Mouse (Mus musculus) hindbrain, embryonic 13.5 days (tissue): Measurements from ENCODE around the gene Ampd2. TPM values are rescaled to one million over a fixed set of nuclear protein-coding genes. Genes with fewer than 3 reads are reported as not detected.

Source experiments
- ATAC-seq: fragments of 200-750 bp; cut with Nextera tagmentation; 2 replicates; pipeline ENCODE4 v1.8.0; 2017; ENCODE audit warnings: moderate TSS enrichment; ENCODE audit not compliant: low FRiP score
- H3K27ac ChIP-seq: fragments of 300-500 bp; sonication (generic); 2 replicates; pipeline ENCODE4 v1.5.1; 2015; ENCODE audit warnings: inconsistent platforms, mild to moderate bottlenecking, moderate library complexity
- H3K27me3 ChIP-seq: fragments of 300-500 bp; sonication (generic); 2 replicates; pipeline ENCODE4 v1.6.1; 2015; ENCODE audit warnings: mild to moderate bottlenecking, inconsistent platforms
- H3K36me3 ChIP-seq: fragments of 300-500 bp; sonication (generic); 2 replicates; pipeline ENCODE4 v1.6.1; 2015; ENCODE audit warnings: mild to moderate bottlenecking, inconsistent platforms
- H3K4me1 ChIP-seq: fragments of 300-500 bp; sonication (generic); replicated peaks from 2 replicates; pipeline ENCODE4 v1.6.1; 2015; ENCODE audit warnings: inconsistent platforms
- H3K4me2 ChIP-seq: fragments of 300-500 bp; sonication (generic); 2 replicates; pipeline ENCODE4 v1.6.1; 2015; ENCODE audit warnings: inconsistent platforms, mild to moderate bottlenecking, moderate library complexity
- H3K4me3 ChIP-seq: fragments of 300-500 bp; sonication (generic); 2 replicates; pipeline ENCODE4 v1.5.1; 2015; ENCODE audit warnings: mild to moderate bottlenecking, inconsistent platforms
- H3K9ac ChIP-seq: fragments of 300-500 bp; sonication (generic); 2 replicates; pipeline ENCODE4 v1.6.1; 2015; ENCODE audit warnings: mild to moderate bottlenecking, inconsistent platforms
- H3K9me3 ChIP-seq: fragments of 300-500 bp; sonication (generic); 2 replicates; pipeline ENCODE4 v1.6.1; 2016; ENCODE audit warnings: inconsistent platforms
- WGBS: fragments of 180-500 bp; shearing (Covaris S2); methylation state at CpG from one replicate; pipeline ENCODE4 v1.1.7; 2015; 5-methylcytosine and 5-hydroxymethylcytosine counted together
- polyA plus RNA-seq: library from polyadenylated mRNA; unstranded; fragments of >200 nt; fragmentation: Nextera tagmentation; extraction: Ambion mirVana; gene quantifications from 2 replicates; pipeline ENCODE4 v1.2.1, GENCODE M21; 2015

The Ampd2 gene
- polyA plus RNA-seq, 1 experiment from 2014 or later, result 50.9 TPM

DNA sequence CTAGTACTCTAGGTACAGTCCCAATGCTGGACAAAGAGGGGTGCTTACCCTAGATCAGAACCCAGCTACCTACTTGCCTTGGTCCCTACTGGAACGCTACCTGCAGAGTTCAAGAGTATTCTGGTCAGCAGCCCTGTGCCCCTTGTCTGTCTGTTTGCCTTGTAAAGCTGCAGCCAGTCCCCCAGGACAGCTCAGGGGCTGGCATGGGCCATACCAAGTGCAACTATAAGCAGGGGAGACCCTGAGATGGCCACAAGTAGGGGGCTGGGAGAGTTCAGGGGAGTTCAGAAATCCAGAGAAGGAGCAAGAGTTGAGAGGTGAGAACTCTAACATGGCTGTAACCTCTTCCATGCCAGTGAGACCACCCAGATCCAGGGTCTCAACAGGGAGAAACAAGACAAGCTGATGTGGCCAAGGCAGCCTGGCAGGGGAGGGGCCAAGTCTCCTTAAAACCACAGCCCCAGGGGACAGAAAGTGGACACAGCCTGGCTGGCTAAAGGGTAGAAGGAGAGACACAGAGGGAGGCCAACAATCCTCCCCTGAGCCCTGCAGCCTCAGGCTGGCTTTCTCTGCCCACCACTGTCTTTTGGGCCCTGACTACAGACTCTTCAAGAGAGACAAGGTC lies 4.1 kb downstream of the Ampd2 start:
- no peak for ATAC-seq
- no peak overlapping the region; the same call in 1 of the 2 replicates for H3K9ac ChIP-seq
- H3K36me3 ChIP-seq, result peaks cover 35% of the 10 kb centered on the region
- H3K4me2 ChIP-seq, result peak overlapping the region; percentile 20
- H3K4me3 ChIP-seq, result no peak overlapping the region
- H3K4me1 ChIP-seq, result peaks cover 53% of the 10 kb centered on the region
- WGBS, result 65% methylated on average over 1 of the region's 1 CpGs
- H3K27me3 ChIP-seq, result no peaks in the 10 kb centered on the region; the same call in 1 of the 2 replicates
- no peaks in the 10 kb centered on the region for H3K9me3 ChIP-seq
- 0 out of 2 replicates have a peak overlapping the region, but pooled peaks have one; percentile 5 for H3K27ac ChIP-seq

DNA sequence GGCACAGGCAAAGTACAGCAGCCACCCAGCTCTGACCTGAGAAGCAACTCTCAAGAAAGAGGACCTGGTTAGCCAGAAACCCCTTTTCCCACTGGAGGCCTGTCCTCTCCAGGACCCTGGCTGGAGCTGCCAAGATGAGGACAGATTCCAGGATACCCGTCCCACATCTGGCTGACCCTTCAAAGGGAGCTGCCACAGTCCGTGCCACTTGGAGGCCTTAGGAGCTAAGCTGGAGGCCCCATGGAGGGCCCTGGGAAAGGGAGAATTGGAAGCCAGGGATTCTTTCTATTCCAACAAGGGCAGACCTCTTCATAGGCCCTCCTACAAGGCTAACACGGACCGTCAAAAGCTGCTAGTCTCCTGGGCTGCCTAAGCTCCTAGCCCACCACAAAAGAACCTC lies 4.8 kb downstream of the Ampd2 start:
- Histone ChIP-seq H3K27ac (0 out of 2 replicates have a peak overlapping the region, but pooled peaks have one; percentile 5), H3K4me1 (peaks cover 51% of the 10 kb centered on the region), H3K9me3 (no peaks in the 10 kb centered on the region), H3K9ac (peak overlapping the region; percentile 29; the same call in 1 of the 2 replicates), H3K4me3 (no peak overlapping the region), H3K4me2 (peak overlapping the region; percentile 20), H3K36me3 (peaks cover 42% of the 10 kb centered on the region), H3K27me3 (no peaks in the 10 kb centered on the region)
- ATAC-seq, result no peak
- WGBS, result 76% methylated on average over 4 of the region's 4 CpGs

DNA sequence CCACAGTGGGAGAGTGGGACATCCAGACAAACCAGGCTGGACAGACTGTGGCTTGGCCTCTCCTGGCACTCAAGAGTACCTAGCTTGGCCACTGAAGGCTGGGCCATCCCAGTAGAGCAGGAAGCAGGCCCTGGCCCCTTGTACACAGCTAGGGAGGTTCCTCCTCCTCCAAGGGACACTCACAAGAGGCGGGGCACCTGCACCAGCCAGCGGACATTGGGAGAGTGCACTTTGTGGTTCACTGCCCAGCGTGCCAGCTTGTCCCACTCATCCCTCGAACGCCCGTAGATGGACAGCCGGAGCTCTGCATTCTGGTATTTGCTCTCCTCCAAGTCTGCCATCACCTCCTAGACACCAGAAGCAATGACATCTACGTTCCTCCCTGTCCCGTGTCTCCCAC lies 9.6 kb downstream of the Ampd2 start:
- 85% methylated on average over 9 of the region's 9 CpGs for whole genome bisulfite sequencing
- Histone ChIP-seq H3K9ac (no peak overlapping the region), H3K4me2 (no peak overlapping the region), H3K36me3 (peaks cover 79% of the 10 kb centered on the region), H3K9me3 (no peaks in the 10 kb centered on the region), H3K27ac (no peak overlapping the region), H3K27me3 (no peaks in the 10 kb centered on the region), H3K4me1 (peaks cover 22% of the 10 kb centered on the region), H3K4me3 (no peak overlapping the region)
- no peak for ATAC-seq

DNA sequence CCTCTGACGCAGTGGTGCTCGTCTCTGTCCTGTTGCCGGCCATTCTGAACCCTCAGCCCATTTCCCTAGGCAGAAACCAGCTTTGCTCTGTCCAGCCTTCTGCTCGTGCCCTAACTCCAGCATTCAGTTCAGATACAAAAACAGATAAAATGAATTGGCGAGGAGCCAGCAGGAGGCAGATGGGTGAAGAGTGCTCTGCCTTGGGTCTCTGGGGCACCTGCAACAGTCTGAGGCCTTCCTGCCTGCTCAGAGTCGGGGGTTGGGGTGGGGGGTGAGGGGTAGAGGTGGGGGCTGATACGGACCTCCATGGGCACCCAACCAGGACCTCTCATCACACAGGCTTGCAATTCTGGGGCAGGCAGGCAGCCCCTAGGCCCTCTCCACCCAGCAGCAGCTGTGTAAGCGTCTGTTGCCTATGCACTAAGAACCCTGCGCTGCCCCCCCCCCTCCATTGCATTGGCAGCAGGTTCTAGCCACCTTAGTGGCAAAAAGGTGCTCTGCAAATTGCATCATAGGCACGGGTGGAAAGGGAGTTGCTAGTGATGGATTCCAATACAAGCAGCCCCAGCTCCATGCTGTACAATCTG lies 13.4 kb downstream of the Ampd2 start:
- Histone ChIP-seq H3K9me3 (no peaks in the 10 kb centered on the region), H3K4me2 (no peak overlapping the region), H3K36me3 (peaks cover 52% of the 10 kb centered on the region), H3K4me1 (peaks cover 17% of the 10 kb centered on the region), H3K9ac (no peak overlapping the region), H3K27me3 (no peaks in the 10 kb centered on the region), H3K4me3 (no peak overlapping the region), H3K27ac (peak overlapping the region; percentile 44)
- peak; percentile 49 for ATAC-seq
- 58% methylated on average over 10 of the region's 10 CpGs for WGBS

DNA sequence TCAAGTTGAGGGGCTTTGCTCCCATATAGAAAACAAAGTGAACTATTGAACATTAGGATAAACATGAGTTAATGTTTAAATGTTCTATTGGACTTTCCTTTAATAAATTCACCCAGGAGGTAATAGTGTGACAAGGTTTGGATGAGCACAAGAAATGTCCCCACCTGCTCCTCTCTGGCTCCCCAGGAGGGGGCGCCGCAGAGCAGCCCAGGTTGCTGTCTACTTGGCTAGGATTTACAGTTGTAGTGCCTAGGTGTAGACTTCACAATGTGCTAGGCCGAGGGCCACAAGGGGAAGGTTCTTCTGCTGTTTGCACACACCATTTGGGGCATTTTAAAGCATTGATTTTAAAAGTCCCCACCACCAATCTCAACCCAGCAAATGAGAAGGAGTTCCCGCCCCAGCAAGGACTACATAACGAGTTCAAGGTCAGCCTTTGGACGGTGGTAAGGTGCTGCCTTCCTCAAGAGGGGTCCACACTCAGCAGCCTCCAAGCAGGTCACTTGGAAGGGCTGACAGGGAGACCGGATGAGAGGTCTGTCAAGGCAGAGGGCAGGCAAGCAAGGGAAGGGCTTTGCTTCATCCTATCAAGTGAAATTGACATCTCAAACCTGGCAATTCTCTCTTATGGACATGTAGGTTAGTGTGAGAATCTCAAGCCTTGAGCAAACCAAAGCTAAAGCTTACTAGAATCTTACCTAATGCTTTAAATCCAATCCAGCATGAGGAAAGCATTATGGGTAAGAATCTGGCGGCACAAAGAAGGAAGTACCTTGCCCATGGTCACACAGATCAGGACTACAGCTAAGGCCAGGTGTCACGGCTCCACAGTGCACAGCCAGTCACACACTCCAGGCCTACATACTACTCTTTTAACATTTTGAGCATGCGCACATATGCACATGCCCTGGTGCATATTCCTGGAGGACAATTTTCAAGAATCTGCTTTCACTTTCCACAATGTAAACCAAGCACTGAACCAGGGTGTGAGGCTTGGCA lies 15.9 kb downstream of the Ampd2 start:
- Histone ChIP-seq H3K4me3 (no peak overlapping the region), H3K27me3 (0 out of 2 replicates have a peak, but pooled peaks cover 1% of the 10 kb centered on the region), H3K4me1 (peaks cover 17% of the 10 kb centered on the region), H3K9me3 (no peaks in the 10 kb centered on the region), H3K36me3 (peaks cover 27% of the 10 kb centered on the region), H3K4me2 (no peak overlapping the region), H3K27ac (no peak overlapping the region), H3K9ac (no peak overlapping the region)
- 71% methylated on average over 10 of the region's 10 CpGs for WGBS
- ATAC-seq, result no peak

DNA sequence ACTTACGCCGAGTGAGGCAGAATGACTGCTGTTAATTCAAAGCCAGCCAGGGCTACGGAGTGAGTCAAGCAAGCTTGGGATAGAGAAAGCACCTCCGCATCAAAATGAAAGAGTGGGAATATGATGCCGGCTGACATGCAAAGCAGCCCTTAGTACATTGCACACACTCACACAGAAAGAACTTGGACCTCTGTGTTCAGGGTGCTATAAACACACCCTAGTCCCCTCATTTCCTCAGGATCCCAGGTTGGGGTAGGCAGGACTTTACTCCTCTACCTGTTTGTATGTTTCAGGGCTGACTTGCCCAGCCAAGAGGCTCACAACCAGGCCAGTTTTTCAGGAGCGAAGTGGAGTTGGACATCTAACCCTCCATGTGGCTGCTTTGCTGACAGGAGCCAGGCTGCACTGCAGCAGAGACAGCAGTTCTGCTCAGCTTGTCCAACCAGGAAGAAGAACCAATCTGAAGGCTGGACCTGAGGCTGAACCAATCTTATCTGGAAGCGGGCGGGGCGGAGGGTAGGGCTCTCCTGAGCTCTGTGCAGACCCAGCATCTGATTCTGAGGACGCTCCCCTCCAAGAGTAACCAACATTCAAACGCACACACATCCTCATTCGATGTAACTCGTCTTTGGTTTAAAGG lies 17.1 kb downstream of the Ampd2 start:
- Histone ChIP-seq H3K36me3 (peaks cover 14% of the 10 kb centered on the region), H3K4me1 (peaks cover 17% of the 10 kb centered on the region), H3K27me3 (0 out of 2 replicates have a peak, but pooled peaks cover 3% of the 10 kb centered on the region), H3K27ac (no peak overlapping the region), H3K9ac (no peak overlapping the region), H3K9me3 (no peaks in the 10 kb centered on the region), H3K4me2 (no peak overlapping the region), H3K4me3 (no peak overlapping the region)
- ATAC-seq, result no peak
- 83% methylated on average over 13 of the region's 13 CpGs for WGBS

DNA sequence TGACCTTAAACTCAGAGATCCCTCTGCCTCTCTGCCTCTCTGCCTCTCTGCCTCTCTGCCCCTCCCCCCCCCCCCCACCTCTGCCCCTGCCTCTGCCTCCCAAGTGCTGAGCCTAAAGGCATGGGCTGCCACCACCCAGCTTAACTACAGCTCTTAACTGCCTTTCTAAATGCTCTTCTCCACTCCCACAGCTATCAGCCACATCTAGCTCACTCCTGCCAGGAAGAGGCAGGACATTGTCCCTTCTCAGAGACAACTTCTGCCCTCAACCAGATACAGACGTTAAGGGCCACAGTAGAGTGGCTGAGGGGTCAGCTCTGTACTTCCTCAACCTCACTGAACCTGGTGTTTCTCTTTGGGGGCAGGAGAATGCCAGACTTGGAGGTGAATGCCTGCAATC lies 17.6 kb downstream of the Ampd2 start:
- no peak for ATAC-seq
- Histone ChIP-seq H3K4me2 (no peak overlapping the region), H3K4me3 (no peak overlapping the region), H3K27ac (no peak overlapping the region), H3K9ac (no peak overlapping the region), H3K9me3 (no peaks in the 10 kb centered on the region), H3K27me3 (0 out of 2 replicates have a peak, but pooled peaks cover 3% of the 10 kb centered on the region), H3K4me1 (peaks cover 13% of the 10 kb centered on the region), H3K36me3 (peaks cover 9% of the 10 kb centered on the region; the same call in 1 of the 2 replicates)
- 44% methylated on average over 1 of the region's 1 CpGs for WGBS

DNA sequence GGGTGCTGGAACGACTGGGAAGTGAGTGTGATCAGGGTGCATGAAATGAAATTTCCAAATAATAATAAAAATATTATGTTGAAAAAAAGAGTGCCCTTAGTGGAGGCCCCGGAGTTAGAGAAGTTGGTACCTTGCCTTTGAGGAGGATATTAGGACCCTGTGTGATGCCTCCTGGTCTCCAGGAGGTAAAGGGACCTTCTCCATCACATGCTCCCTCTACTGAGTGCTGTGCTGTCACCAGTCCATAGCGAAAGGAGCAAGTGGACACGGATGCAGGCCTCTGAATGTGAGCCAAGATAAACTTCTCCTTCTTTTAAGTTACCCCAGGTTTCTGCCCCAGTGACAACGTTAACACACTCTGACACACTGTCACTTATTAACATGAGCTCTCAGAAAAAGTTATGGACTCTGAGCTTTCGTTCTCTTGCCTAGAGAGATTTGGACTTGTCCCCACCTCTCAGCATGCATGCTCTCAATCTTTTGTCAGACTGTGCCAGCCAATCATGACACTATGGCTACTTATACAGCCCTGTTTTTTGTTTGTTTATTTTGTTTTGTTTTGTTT lies 19.0 kb downstream of the Ampd2 start:
- 0 out of 2 replicates have a peak, but pooled peaks cover 3% of the 10 kb centered on the region for H3K27me3 ChIP-seq

DNA sequence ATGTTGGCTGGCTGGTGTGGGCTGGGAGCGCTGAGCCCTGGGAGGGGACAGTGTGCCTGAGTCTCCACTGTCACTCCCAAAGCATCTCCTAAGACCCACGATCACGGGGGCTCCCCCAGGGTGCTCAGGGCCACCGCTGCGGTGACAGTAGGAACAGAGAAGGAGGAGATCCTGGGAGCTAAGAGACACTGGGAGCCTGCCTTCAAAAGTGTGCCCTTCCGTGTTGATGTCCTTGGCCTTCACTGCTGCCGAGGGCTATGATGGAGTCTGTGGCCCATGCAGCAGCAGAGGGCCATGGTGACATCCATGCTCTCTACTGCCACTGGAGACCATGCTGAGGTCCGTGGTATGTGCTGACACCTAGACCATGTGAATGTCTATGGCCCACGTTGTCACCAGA lies 20.9 kb downstream of the Ampd2 start:
- Histone ChIP-seq H3K4me2 (no peak overlapping the region), H3K4me1 (no peaks in the 10 kb centered on the region), H3K9ac (no peak overlapping the region), H3K36me3 (no peaks in the 10 kb centered on the region), H3K27me3 (0 out of 2 replicates have a peak, but pooled peaks cover 3% of the 10 kb centered on the region), H3K27ac (no peak overlapping the region), H3K4me3 (no peak overlapping the region), H3K9me3 (no peaks in the 10 kb centered on the region)
- WGBS, result 85% methylated on average over 9 of the region's 9 CpGs
- no peak for ATAC-seq

More for the DNA sequence above, 19.0 kb downstream of the Ampd2 start:
- no peaks in the 10 kb centered on the region for H3K9me3 ChIP-seq
- ATAC-seq, result no peak
- H3K4me3 ChIP-seq, result no peak overlapping the region
- no peak overlapping the region for H3K4me2 ChIP-seq
- H3K36me3 ChIP-seq, result 0 out of 2 replicates have a peak, but pooled peaks cover 3% of the 10 kb centered on the region
- H3K27ac ChIP-seq, result no peak overlapping the region
- WGBS, result 73% methylated on average over 6 of the region's 6 CpGs
- no peak overlapping the region for H3K9ac ChIP-seq
- H3K4me1 ChIP-seq, result no peaks in the 10 kb centered on the region

DNA sequence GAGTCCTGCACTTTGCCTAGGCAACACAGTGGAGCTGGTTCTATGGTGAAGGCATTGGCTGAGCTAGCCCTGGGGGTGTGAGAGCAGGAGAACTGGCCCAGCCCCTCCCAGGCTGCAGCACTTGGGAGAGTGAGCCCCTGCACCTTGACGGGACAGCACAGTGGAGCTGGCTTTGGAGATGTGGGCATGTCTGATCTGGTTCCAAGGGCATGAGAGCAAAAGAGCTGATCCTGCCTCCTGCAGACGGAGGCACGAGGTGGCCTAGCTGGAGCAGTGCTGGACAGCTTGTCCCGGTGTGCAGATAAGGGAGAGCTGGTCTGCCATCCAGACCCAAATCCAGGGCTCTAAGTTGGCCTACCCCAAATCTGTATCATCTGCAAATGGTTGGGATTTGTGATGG lies 21.8 kb downstream of the Ampd2 start:
- no peak for ATAC-seq
- H3K9me3 ChIP-seq, result no peaks in the 10 kb centered on the region
- H3K4me2 ChIP-seq, result no peak overlapping the region
- H3K27ac ChIP-seq, result no peak overlapping the region
- 79% methylated on average over 4 of the region's 4 CpGs for WGBS
- no peaks in the 10 kb centered on the region for H3K4me1 ChIP-seq
- H3K9ac ChIP-seq, result no peak overlapping the region
- no peaks in the 10 kb centered on the region for H3K36me3 ChIP-seq
- H3K4me3 ChIP-seq, result no peak overlapping the region
- 0 out of 2 replicates have a peak, but pooled peaks cover 3% of the 10 kb centered on the region for H3K27me3 ChIP-seq

DNA sequence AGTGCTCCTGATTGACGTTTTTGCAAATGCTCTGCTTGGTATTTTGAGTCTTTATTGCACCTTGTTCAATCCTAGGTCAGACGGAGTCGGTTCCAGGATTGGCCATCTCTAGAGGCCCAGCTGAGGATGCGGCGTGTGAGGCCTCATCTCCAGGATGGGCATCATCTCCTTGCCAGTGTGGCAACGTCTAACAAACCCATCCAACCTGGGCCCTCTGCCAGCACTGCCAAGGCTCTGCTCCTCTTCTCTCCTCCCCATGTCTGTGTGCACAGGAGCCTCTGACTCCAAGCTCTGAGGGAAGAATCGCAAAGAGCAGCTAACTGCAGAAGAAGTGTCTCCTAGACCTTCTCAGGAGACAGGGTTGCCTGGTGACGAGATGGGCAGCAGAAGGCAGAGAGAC lies 23.8 kb downstream of the Ampd2 start:
- no peak overlapping the region for H3K27ac ChIP-seq
- no peaks in the 10 kb centered on the region for H3K4me1 ChIP-seq
- WGBS, result 82% methylated on average over 8 of the region's 8 CpGs
- H3K27me3 ChIP-seq, result 0 out of 2 replicates have a peak, but pooled peaks cover 3% of the 10 kb centered on the region
- no peak overlapping the region for H3K9ac ChIP-seq
- H3K4me2 ChIP-seq, result no peak overlapping the region
- no peaks in the 10 kb centered on the region for H3K36me3 ChIP-seq
- H3K9me3 ChIP-seq, result no peaks in the 10 kb centered on the region
- no peak for ATAC-seq
- no peak overlapping the region for H3K4me3 ChIP-seq
